Mouse (Mus musculus): Measurements from ENCODE around the gene Etfa. TPM values are rescaled to one million over a fixed set of nuclear protein-coding genes. Genes with fewer than 3 reads are reported as not detected.
A peak's percentile ranks its signal among the peaks of the same experiment; 100 is the strongest.

Gene Etfa
- polyA plus RNA-seq, 1 experiment: 45.3 TPM

DNA sequence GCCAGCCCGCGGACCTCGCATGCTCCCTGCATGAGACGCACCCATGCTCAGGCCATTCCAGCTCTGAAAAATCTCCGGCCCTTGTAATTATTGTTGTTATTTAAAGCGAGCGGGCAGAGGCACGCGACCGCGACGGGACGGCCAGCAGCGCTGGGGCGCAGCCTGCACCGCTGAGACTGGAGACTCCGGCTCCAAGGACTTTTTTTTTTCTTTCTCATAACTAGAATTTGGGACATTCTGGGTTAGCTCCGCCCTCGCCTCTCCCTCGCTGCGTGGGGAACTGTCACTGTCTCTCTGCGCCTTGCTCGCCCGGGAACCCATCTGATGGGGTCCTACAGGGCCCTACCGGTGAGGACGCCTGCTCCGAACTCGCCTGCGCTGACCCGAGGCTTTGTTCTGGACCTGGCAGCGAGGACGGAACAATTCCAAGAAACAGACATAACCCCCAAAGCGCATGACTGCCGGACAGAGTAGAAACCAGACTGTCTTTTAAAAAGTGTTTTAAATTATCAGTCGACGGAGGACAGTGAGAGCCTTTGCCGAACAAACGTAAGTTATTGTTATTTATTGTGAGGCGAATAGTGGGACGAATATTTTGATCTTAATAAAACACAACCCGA lies 33.6 kb upstream of the Etfa start:
- WGBS: 15% methylated on average over 41 of the region's 41 CpGs

DNA sequence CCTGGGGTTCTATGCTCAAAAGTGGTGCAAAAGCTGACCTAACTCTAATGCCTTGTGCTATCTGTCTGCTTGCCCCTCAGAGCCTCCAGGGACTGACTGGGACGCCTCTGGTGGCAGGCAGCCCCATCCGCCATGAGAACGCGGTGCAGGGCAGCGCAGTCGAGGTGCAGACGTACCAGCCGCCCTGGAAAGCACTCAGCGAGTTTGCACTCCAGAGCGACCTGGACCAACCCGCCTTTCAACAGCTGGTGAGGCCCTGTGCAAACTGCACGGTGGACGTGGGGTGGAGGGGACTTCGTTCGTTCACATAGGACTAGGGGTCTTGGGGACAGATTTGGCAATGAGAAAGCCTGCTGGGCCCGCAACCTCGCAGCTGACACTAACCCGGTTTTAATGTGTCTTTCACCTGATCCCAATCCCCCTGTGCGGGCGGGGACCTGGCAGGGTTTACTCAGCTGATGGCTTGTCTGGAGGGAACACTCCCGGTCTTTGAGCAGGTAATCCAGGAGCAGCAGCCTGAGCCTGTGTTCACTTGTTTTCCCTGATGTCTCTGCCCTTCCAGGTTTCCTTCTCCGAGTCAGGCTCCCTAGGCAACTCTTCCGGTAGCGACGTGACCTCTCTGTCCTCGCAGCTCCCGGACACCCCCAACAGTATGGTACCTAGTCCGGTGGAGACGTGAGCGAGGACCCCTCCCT lies 33.0 kb upstream of the Etfa start:
- peaks cover 21% of the 10 kb centered on the region for H3K4me1 ChIP-seq (replicated peaks; ENCODE audit: control insufficient read depth, insufficient read depth, low read length)
- DNase-seq: no peak
- TF ChIP-seq CTCF (IDR thresholded peaks at IDR 0.05; ENCODE audit: borderline replicate concordance, control insufficient read depth, extremely low read depth, insufficient read depth, low read length, poor library complexity) (no peak), POLR2A (IDR thresholded peaks at IDR 0.05; ENCODE audit: control insufficient read depth, extremely low read depth, insufficient read depth, low read length, poor library complexity) (no peak)
- WGBS: 8% methylated on average over 30 of the region's 30 CpGs
- no peak overlapping the region for H3K27ac ChIP-seq (ENCODE audit: control insufficient read depth, insufficient read depth, low read length)
- no peak overlapping the region for H3K4me3 ChIP-seq (ENCODE audit: control insufficient read depth, insufficient read depth, low read length)
- peaks cover 54% of the 10 kb centered on the region for H3K27me3 ChIP-seq (ENCODE audit: control insufficient read depth, insufficient read depth, low read length)
- no peaks in the 10 kb centered on the region for H3K36me3 ChIP-seq (ENCODE audit: control insufficient read depth, insufficient read depth, low read length)

More for the DNA sequence above, 33.6 kb upstream of the Etfa start:
- H3K4me1 ChIP-seq (replicated peaks; ENCODE audit: control insufficient read depth, insufficient read depth, low read length): peaks cover 21% of the 10 kb centered on the region
- TF ChIP-seq POLR2A (IDR thresholded peaks at IDR 0.05; ENCODE audit: control insufficient read depth, extremely low read depth, insufficient read depth, low read length, poor library complexity) (no peak), CTCF (IDR thresholded peaks at IDR 0.05; ENCODE audit: borderline replicate concordance, control insufficient read depth, extremely low read depth, insufficient read depth, low read length, poor library complexity) (no peak)
- H3K36me3 ChIP-seq (ENCODE audit: control insufficient read depth, insufficient read depth, low read length): no peaks in the 10 kb centered on the region
- DNase-seq: no peak
- H3K27me3 ChIP-seq (ENCODE audit: control insufficient read depth, insufficient read depth, low read length): peaks cover 49% of the 10 kb centered on the region
- no peak overlapping the region for H3K4me3 ChIP-seq (ENCODE audit: control insufficient read depth, insufficient read depth, low read length)
- H3K27ac ChIP-seq (ENCODE audit: control insufficient read depth, insufficient read depth, low read length): no peak overlapping the region

DNA sequence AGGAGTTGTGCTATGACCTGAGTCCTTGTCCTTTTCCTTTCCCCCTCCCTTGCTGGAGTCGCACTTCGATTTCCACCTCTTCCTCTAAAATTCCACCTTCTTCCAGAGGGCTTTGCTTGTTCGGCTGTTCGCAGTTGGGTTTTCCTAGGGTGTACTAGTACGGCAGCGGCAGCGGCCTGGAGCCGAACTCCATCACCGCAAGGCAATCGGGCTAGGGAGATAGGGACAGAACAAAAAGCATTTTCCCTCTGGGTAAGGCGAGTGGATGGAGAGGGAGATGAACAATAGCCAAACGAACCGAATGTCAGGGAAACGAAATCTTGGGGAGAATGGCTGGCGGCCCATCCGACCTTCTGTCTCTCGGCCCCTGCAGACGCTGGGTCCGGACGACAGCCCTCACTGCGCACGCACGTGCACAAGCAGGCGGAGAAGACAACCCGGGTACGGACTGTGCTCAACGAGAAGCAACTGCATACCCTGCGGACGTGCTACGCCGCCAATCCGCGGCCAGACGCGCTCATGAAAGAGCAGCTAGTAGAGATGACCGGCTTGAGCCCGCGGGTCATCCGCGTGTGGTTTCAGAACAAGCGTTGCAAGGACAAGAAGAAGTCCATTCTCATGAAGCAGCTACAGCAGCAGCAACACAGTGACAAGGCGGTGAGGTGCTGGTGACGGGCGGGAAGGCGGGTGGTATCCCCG lies 31.8 kb upstream of the Etfa start:
- Histone ChIP-seq H3K4me1 (replicated peaks; ENCODE audit: control insufficient read depth, insufficient read depth, low read length) (peaks cover 21% of the 10 kb centered on the region), H3K27ac (ENCODE audit: control insufficient read depth, insufficient read depth, low read length) (no peak overlapping the region), H3K36me3 (ENCODE audit: control insufficient read depth, insufficient read depth, low read length) (no peaks in the 10 kb centered on the region), H3K27me3 (ENCODE audit: control insufficient read depth, insufficient read depth, low read length) (peaks cover 60% of the 10 kb centered on the region), H3K4me3 (ENCODE audit: control insufficient read depth, insufficient read depth, low read length) (no peak overlapping the region)
- TF ChIP-seq CTCF (IDR thresholded peaks at IDR 0.05; ENCODE audit: borderline replicate concordance, control insufficient read depth, extremely low read depth, insufficient read depth, low read length, poor library complexity) (no peak), POLR2A (IDR thresholded peaks at IDR 0.05; ENCODE audit: control insufficient read depth, extremely low read depth, insufficient read depth, low read length, poor library complexity) (no peak)
- WGBS: 3% methylated on average over 46 of the region's 46 CpGs
- DNase-seq: peak; percentile 17

DNA sequence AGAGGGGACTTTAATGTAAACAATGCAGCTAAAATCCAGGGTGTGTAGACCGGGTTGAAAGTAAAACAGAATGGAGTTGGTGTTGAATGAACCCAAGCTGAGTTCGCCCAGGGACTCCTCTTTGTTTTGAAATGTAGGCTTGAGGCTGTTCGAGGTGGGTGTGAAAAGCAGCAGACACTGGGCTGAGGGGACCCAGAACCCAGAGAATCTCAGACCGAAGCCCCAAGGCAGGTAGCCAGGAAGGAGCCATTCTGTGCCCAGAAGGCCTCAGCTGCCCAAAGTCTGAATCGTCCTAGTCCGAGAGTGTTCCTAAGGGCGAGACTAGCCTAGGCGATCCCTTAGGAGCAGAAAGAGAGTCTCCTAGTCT lies 31.3 kb upstream of the Etfa start:
- H3K36me3 ChIP-seq (ENCODE audit: control insufficient read depth, insufficient read depth, low read length): no peaks in the 10 kb centered on the region
- no peak overlapping the region for H3K4me3 ChIP-seq (ENCODE audit: control insufficient read depth, insufficient read depth, low read length)
- TF ChIP-seq POLR2A (IDR thresholded peaks at IDR 0.05; ENCODE audit: control insufficient read depth, extremely low read depth, insufficient read depth, low read length, poor library complexity) (no peak), CTCF (IDR thresholded peaks at IDR 0.05; ENCODE audit: borderline replicate concordance, control insufficient read depth, extremely low read depth, insufficient read depth, low read length, poor library complexity) (no peak)
- H3K4me1 ChIP-seq (replicated peaks; ENCODE audit: control insufficient read depth, insufficient read depth, low read length): peaks cover 21% of the 10 kb centered on the region
- no peak for DNase-seq
- no peak overlapping the region for H3K27ac ChIP-seq (ENCODE audit: control insufficient read depth, insufficient read depth, low read length)
- WGBS: 23% methylated on average over 8 of the region's 8 CpGs
- H3K27me3 ChIP-seq (ENCODE audit: control insufficient read depth, insufficient read depth, low read length): peaks cover 64% of the 10 kb centered on the region

DNA sequence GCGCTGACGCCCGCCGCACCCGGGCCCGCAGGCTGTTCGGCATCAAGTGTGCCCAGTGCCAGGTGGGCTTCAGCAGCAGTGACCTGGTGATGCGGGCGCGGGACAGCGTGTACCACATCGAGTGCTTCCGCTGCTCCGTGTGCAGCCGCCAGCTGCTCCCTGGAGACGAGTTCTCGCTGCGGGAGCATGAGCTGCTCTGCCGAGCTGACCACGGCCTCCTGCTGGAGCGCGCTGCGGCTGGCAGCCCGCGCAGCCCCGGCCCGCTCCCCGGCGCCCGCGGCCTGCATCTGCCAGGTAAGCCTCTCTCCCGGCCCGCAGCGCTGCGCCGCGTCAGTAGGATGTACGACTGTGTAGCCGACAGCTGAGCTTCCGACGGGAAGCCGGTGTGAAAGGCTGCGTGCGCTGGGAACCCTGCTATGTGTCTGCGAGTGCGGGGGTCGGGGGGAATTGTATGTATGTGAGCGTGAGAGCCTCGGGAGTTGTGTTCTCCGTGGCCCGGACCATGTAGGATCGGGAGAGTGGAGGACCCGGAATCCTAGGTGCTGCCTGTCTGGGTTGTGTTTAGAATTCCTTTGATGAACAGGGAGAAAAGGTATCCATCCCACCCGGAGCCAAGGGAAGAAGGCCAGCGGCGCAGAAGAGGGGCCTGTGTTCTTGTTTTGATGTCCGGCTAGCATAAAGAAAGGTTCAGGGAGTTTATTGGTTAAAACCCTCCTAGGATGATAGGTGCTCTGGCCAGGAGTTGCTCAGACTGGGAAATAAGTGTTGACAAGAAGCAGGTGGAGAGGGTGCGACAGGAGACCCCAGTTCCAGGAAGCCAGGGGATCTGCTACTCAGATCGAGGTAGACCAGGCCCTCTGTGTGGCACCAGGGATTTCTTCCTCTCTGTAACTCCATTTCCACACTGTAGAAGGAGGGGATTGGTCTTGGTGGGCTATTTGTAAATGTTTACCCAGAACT lies 30.6 kb upstream of the Etfa start:
- TF ChIP-seq CTCF (IDR thresholded peaks at IDR 0.05; ENCODE audit: borderline replicate concordance, control insufficient read depth, extremely low read depth, insufficient read depth, low read length, poor library complexity) (no peak), POLR2A (IDR thresholded peaks at IDR 0.05; ENCODE audit: control insufficient read depth, extremely low read depth, insufficient read depth, low read length, poor library complexity) (no peak)
- WGBS: 8% methylated on average over 59 of the region's 59 CpGs
- no peaks in the 10 kb centered on the region for H3K36me3 ChIP-seq (ENCODE audit: control insufficient read depth, insufficient read depth, low read length)
- peaks cover 64% of the 10 kb centered on the region for H3K27me3 ChIP-seq (ENCODE audit: control insufficient read depth, insufficient read depth, low read length)
- H3K4me1 ChIP-seq (replicated peaks; ENCODE audit: control insufficient read depth, insufficient read depth, low read length): peaks cover 21% of the 10 kb centered on the region
- H3K4me3 ChIP-seq (ENCODE audit: control insufficient read depth, insufficient read depth, low read length): peak overlapping the region; percentile 10
- no peak overlapping the region for H3K27ac ChIP-seq (ENCODE audit: control insufficient read depth, insufficient read depth, low read length)
- peak; percentile 11 for DNase-seq
